Mouse (Mus musculus) hindbrain, embryonic 11.5 days (tissue): ENCODE measurements around the gene Kalrn. TPM values are rescaled to one million over a fixed set of nuclear protein-coding genes. Genes with fewer than 3 reads are reported as not detected.

Experiments used
- ATAC-seq: fragments of 200-750 bp; cut with Nextera tagmentation; 2 replicates; pipeline ENCODE4 v1.8.0; 2017; ENCODE audit warnings: mild to moderate bottlenecking, moderate TSS enrichment, moderate library complexity; ENCODE audit not compliant: low FRiP score
- DNase-seq: peaks from one replicate; pipeline ENCODE4 v3.0.0-alpha.2; 2015; ENCODE audit warnings: low spot score
- H3K27ac ChIP-seq: fragments of 300-500 bp; sonication (generic); 2 replicates; pipeline ENCODE4 v1.5.1; 2014; ENCODE audit warnings: mild to moderate bottlenecking, low read depth, low read length
- H3K27me3 ChIP-seq: fragments of 300-500 bp; sonication (generic); 2 replicates; pipeline ENCODE4 v1.6.1; 2014; ENCODE audit warnings: mild to moderate bottlenecking, low read length, moderate library complexity, mixed read lengths; ENCODE audit not compliant: control insufficient read depth, insufficient read depth
- H3K36me3 ChIP-seq: fragments of 300-500 bp; sonication (generic); 2 replicates; pipeline ENCODE4 v1.6.1; 2014; ENCODE audit warnings: mild to moderate bottlenecking, low read length, moderate library complexity, mixed read lengths; ENCODE audit not compliant: control insufficient read depth, insufficient read depth
- H3K4me1 ChIP-seq: fragments of 300-500 bp; sonication (generic); replicated peaks from 2 replicates; pipeline ENCODE4 v1.6.1; 2014; ENCODE audit warnings: low read length, mixed read lengths; ENCODE audit not compliant: control insufficient read depth, insufficient read depth
- H3K4me2 ChIP-seq: fragments of 300-500 bp; sonication (generic); replicated peaks from 2 replicates; pipeline ENCODE4 v1.6.1; 2014; ENCODE audit warnings: mild to moderate bottlenecking, low read depth, low read length
- H3K4me3 ChIP-seq: fragments of 300-500 bp; sonication (generic); 2 replicates; pipeline ENCODE4 v1.5.1; 2014; ENCODE audit warnings: low read depth, low read length
- H3K9ac ChIP-seq: fragments of 300-500 bp; sonication (generic); 2 replicates; pipeline ENCODE4 v1.6.1; 2014; ENCODE audit warnings: low read depth, low read length
- H3K9me3 ChIP-seq: fragments of 300-500 bp; sonication (generic); 2 replicates; pipeline ENCODE4 v1.6.1; 2016; ENCODE audit warnings: low read length; ENCODE audit not compliant: control insufficient read depth
- WGBS: fragments of 180-500 bp; shearing (Covaris S2); extraction: QIAGEN DNeasy Blood & Tissue Kit; methylation state at CpG from one replicate; pipeline ENCODE4 v1.1.7; 2014; 5-methylcytosine and 5-hydroxymethylcytosine counted together
- polyA plus RNA-seq: library from polyadenylated mRNA; unstranded; fragments of >200 nt; fragmentation: Nextera tagmentation; extraction: Ambion mirVana; gene quantifications from 2 replicates; pipeline ENCODE4 v1.2.1, GENCODE M21; 2014

The Kalrn gene
- polyA plus RNA-seq, 1 experiment from 2014 or later: 25.6 TPM

DNA sequence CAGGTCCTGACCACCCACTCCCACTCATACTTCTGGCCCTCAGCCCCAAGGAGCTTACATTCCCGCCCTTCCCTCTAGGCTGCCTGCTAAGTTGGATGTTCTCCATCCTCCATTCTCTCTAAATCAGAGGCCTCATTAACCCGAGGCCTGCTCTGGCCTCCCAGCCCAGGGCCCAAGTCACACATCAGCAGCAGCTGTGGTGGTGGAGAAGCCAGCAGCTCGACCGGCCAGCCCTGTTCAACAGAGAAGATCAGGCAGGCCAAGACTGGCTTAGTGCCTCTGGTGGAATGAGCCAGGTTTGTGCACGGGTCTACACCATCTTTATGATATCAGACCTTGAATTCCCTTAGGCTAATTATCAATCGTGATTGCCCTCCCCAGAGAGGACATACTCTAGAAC lies 642.5 kb downstream of the Kalrn start:
- Histone ChIP-seq H3K9me3 (no peaks in the 10 kb centered on the region), H3K36me3 (no peaks in the 10 kb centered on the region), H3K4me1 (no peaks in the 10 kb centered on the region), H3K9ac (no peak overlapping the region), H3K27me3 (no peaks in the 10 kb centered on the region), H3K27ac (no peak overlapping the region), H3K4me3 (no peak overlapping the region), H3K4me2 (no peak overlapping the region)
- ATAC-seq (no peak), DNase-seq (no peak)
- 90% methylated on average over 6 of the region's 6 CpGs for WGBS

DNA sequence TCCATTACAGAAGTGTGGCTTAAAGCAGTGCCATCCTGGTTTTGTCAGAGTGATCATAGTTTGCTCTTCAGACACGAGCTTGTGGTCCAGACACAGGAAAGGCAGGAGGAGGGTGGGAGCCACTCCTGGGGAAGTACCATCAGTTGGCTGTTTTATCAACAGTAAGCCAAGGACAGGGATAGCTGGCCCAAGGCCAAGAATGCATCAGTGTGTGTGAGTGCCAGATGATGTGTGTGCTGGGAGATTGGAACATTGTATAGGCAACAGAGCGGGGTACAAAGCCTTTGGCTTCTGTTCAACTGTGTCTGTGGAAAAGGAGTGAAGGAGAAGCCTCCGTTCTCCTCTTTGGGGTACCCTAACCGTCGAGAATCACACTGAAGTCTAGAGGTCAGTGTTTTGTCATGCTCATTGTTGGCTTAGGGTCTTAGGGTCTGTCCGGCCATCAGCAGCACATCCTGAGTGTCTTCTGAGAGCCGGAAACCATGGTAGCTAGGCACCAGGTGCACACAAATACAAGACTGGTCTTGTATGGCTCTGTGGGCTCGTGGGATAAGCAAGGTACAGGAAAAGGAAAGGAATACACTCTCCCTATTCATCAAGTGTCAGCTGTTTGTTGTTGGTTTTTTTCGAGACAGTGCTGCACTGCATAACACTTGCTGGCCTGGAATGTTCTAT lies 644.4 kb downstream of the Kalrn start:
- Histone ChIP-seq H3K4me3 (no peak overlapping the region), H3K9me3 (no peaks in the 10 kb centered on the region), H3K36me3 (no peaks in the 10 kb centered on the region), H3K27me3 (no peaks in the 10 kb centered on the region), H3K9ac (no peak overlapping the region), H3K4me2 (no peak overlapping the region), H3K27ac (no peak overlapping the region), H3K4me1 (no peaks in the 10 kb centered on the region)
- no peak for ATAC-seq
- WGBS: 87% methylated on average over 9 of the region's 9 CpGs
- no peak for DNase-seq

DNA sequence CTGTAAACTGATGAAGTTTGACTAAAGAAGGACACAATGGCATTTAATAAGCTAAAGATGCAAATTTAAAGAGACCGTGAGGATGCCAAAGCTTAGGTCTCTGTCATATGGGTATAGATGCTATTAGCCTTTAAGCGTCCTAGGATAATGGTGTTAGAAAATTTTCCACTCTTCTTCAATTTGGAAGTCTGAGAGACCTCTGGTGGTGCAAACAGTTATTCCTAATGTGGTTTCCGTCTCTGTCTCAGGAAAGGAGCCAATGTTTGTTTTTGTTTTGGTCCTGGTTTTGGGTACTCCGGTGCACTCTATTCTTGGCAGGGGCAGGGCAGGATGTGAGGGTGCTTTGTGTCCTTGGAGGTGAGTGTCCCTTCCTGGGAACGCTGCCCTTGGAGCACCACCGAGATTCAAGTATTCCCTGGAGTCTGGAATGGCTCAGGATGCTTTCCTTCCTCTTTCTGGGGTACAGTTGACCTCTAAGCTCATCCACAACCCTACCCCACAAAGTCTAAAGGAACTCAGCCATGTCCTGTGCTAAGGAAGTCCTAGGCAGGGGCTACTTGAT lies 646.0 kb downstream of the Kalrn start:
- H3K9me3 ChIP-seq: no peaks in the 10 kb centered on the region
- WGBS: 88% methylated on average over 6 of the region's 6 CpGs
- H3K36me3 ChIP-seq: no peaks in the 10 kb centered on the region
- ATAC-seq (no peak), DNase-seq (no peak)
- H3K4me1 ChIP-seq: no peaks in the 10 kb centered on the region
- H3K27ac ChIP-seq: no peak overlapping the region
- H3K4me3 ChIP-seq: no peak overlapping the region
- no peaks in the 10 kb centered on the region for H3K27me3 ChIP-seq
- H3K9ac ChIP-seq: no peak overlapping the region
- no peak overlapping the region for H3K4me2 ChIP-seq

DNA sequence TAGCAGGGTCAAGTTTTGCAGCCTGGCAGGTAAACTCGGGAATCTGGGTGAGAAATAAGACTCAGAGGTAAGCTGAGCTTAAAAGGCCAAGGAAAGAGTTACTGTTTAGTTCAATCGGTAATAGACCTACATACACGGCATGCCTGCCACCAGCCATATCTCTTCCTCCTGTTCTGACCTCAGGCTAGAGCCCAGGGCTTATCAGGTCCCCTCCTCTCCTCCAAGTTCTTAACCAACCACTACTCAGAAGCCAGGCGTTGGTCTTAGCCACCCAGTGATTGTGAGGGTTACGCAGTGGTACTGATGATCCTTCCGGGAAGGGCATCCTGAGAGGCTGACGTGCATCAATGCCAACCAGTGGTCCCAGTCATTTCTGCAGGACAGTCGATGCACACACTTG lies 649.6 kb downstream of the Kalrn start:
- no peaks in the 10 kb centered on the region for H3K36me3 ChIP-seq
- no peaks in the 10 kb centered on the region for H3K9me3 ChIP-seq
- no peak overlapping the region for H3K4me2 ChIP-seq
- 89% methylated on average over 8 of the region's 8 CpGs for WGBS
- ATAC-seq: no peak
- no peak overlapping the region for H3K9ac ChIP-seq
- no peak for DNase-seq
- H3K27me3 ChIP-seq: no peaks in the 10 kb centered on the region
- no peak overlapping the region for H3K4me3 ChIP-seq
- no peak overlapping the region for H3K27ac ChIP-seq
- no peaks in the 10 kb centered on the region for H3K4me1 ChIP-seq

DNA sequence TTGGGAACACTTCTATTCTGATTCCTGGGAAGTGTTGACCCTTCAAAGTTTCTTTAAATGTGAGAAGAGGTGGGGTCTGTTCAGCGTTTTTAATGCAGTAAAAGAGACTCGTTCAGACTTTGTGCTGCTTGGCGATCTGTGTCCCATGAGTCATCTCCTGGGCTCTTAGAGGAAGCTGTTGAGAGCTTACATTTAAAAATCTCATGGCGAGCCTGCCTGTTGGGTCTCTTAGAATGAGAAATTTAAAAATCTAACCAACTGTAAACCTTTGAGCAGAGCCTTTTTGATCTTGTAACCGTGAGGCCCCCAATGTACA lies 650.4 kb downstream of the Kalrn start:
- Histone ChIP-seq H3K9me3 (no peaks in the 10 kb centered on the region), H3K4me2 (no peak overlapping the region), H3K4me3 (no peak overlapping the region), H3K27me3 (no peaks in the 10 kb centered on the region), H3K27ac (no peak overlapping the region), H3K9ac (no peak overlapping the region), H3K4me1 (no peaks in the 10 kb centered on the region), H3K36me3 (no peaks in the 10 kb centered on the region)
- no peak for ATAC-seq
- no peak for DNase-seq
- WGBS: 81% methylated on average over 5 of the region's 5 CpGs

DNA sequence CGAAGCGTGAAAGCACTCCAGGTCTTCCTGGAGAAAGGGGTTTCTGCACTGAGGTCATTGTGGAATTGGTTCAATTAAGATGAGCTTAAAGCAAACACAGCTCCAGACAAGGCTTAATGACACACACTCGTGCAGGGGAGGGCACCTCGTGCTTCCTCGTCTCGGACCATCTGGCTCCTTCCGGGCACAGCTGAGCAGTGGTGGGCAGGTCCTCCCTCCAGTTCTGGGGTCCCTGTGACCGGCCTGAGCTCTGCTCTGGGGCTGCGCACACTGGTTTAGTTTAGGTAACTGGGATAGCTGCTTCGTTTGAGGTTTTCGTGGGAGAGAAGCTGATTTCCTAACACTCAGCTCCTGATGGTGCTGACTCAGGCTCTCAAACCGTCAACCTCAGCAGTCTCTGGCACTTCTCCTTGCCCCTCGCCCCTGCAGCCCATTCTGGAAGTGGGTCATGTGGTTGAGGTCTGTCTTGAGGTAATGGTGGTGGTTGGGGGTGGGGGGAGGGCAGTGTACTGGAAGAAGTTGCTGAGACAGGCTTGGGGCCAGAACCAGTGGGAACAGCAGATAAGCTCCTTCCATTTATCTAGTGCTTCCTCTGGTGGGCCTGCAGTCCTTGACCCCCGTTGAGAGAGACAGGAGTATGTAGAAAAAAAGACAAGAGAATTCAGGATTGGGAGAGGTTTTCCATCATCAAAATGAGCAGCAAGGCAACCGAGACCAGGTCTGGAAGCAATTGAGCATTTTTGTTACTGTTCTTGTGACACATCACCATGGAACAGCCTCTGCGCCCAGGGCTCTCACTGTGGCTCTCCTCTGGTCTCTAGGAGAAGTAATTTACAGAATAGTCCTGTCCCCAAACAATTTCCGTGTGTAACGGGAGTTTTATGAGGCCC lies 651.0 kb downstream of the Kalrn start:
- DNase-seq: no peak
- no peak overlapping the region for H3K9ac ChIP-seq
- 62% methylated on average over 18 of the region's 18 CpGs for WGBS

DNA sequence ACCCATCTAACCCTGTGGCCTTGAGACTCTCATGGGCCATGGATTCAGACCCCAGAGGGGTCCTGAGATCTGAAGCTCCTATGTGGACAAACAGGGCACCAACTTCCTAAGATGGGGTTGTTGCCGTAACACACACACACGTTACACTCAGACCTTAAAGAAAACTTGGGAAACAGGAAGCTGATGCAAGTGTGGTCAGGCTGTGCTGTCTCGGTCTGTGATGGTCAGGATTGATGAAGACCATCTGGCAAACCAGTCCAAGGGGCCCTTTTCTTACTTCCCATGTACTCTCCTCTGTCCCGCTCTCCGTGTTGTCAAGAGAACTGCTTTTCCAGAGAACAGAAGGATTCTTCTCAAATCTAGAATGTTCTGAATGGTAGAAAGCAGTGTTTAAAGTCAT lies 651.8 kb downstream of the Kalrn start:
- no peaks in the 10 kb centered on the region for H3K36me3 ChIP-seq
- H3K9ac ChIP-seq: no peak overlapping the region
- no peak overlapping the region for H3K4me2 ChIP-seq
- 80% methylated on average over 5 of the region's 5 CpGs for WGBS
- no peak overlapping the region for H3K4me3 ChIP-seq
- no peaks in the 10 kb centered on the region for H3K9me3 ChIP-seq
- ATAC-seq (no peak), DNase-seq (no peak)
- no peaks in the 10 kb centered on the region for H3K4me1 ChIP-seq
- H3K27ac ChIP-seq: no peak overlapping the region
- no peaks in the 10 kb centered on the region for H3K27me3 ChIP-seq

More for the DNA sequence above, 651.0 kb downstream of the Kalrn start:
- H3K27ac ChIP-seq: no peak overlapping the region
- no peak overlapping the region for H3K4me2 ChIP-seq
- H3K4me1 ChIP-seq: no peaks in the 10 kb centered on the region
- H3K27me3 ChIP-seq: no peaks in the 10 kb centered on the region
- H3K9me3 ChIP-seq: no peaks in the 10 kb centered on the region
- H3K4me3 ChIP-seq: no peak overlapping the region
- H3K36me3 ChIP-seq: no peaks in the 10 kb centered on the region
- ATAC-seq: no peak
